Mouse (Mus musculus): ENCODE results near the gene Olfr1347.

GRCm38 (mm10) chr7:6508648-6509047 is 9.1 kb upstream of the Olfr1347 start, which contains the start of gene Olfr1348:
- no peak for TF ChIP-seq POLR2A (IDR thresholded peaks at IDR 0.05; ENCODE audit: borderline replicate concordance, extremely low read depth, insufficient read depth, insufficient read length, poor library complexity, severe bottlenecking)
- TF ChIP-seq CTCF (IDR thresholded peaks at IDR 0.05; ENCODE audit: borderline replicate concordance, extremely low read depth, insufficient read depth, insufficient read length) = no peak
